9 mouse cellular contexts compared by ENCODE assay signal in the genomic region with DNA sequence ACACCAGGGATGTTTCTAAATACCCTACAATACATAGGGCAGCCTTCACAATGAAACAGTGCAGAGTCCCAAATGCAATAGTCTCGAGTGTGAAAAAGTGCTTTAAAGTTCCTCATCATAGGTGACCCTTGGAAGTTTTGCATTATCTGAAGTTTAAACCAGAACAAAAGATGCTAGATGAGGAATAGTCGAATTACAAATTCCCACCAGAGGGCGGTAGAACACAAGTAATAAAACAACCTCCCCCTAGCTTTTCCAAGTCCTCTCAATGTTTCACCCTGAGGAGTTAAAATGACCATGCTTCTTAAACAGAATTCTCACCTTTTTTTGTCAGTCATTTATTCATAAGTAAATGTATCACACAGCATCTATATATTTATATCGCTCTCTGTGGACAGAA. TPM values are rescaled to one million over a fixed set of nuclear protein-coding genes. Genes with fewer than 3 reads are reported as not detected.
A peak's percentile ranks its signal among the peaks of the same experiment; 100 is the strongest.
DNase-seq lines count a peak whose midpoint lies in the region; ATAC-seq and TF ChIP-seq lines count a peak whose summit lies in the region.
"Had no signal": no experiment of that assay in that cellular context is flagged by ENCODE, and none has a peak within 500 bp of the region (broad histone marks: within the 10 kb centered on the region; RNA-seq: fewer than 3 reads in every experiment).

No protein-coding gene starts in this region.

- no peak for ATAC-seq in hindbrain, embryonic 14.5 days (ENCODE audit: low FRiP score)
- ATAC-seq in forebrain, embryonic 15.5 days (replicated peaks) = no peak

- H3K27ac ChIP-seq in hindbrain, embryonic 14.5 days = no peak overlapping the region
- H3K27ac ChIP-seq in hindbrain, embryonic 10.5 days = no peak overlapping the region
- no peak overlapping the region for H3K27ac ChIP-seq in thymus, adult 2 months (ENCODE audit: control insufficient read depth, insufficient read depth, low read length)
- H3K27ac ChIP-seq in forebrain, embryonic 10.5 days = no peak overlapping the region
- H3K27ac ChIP-seq in forebrain, embryonic 15.5 days (replicated peaks) = no peak overlapping the region
- H3K27ac ChIP-seq: neural tube, embryonic 12.5 days had no signal

- no peak overlapping the region for H3K9ac ChIP-seq in hindbrain, embryonic 14.5 days
- no peak overlapping the region for H3K9ac ChIP-seq in forebrain, embryonic 15.5 days (replicated peaks)
- H3K9ac ChIP-seq: neural tube, embryonic 12.5 days had no signal

- no peaks in the 10 kb centered on the region for H3K9me3 ChIP-seq in hindbrain, embryonic 14.5 days (ENCODE audit: control insufficient read depth, low read length)
- H3K9me3 ChIP-seq in hindbrain, embryonic 10.5 days = no peaks in the 10 kb centered on the region
- H3K9me3 ChIP-seq in forebrain, embryonic 10.5 days = no peaks in the 10 kb centered on the region
- H3K9me3 ChIP-seq in forebrain, embryonic 15.5 days = no peaks in the 10 kb centered on the region
- H3K9me3 ChIP-seq: neural tube, embryonic 12.5 days had no signal

- 8% methylated on average over 4 of the region's 4 CpGs for WGBS in hindbrain, embryonic 14.5 days
- WGBS in hindbrain, embryonic 10.5 days = 10% methylated on average over 4 of the region's 4 CpGs
- 13% methylated on average over 4 of the region's 4 CpGs for WGBS in thymus, adult 2 months
- WGBS in forebrain, embryonic 10.5 days = 8% methylated on average over 4 of the region's 4 CpGs
- 9% methylated on average over 4 of the region's 4 CpGs for WGBS in forebrain, embryonic 15.5 days

- H3K36me3 ChIP-seq in hindbrain, embryonic 14.5 days (replicated peaks; ENCODE audit: control insufficient read depth, insufficient read depth) = no peaks in the 10 kb centered on the region
- H3K36me3 ChIP-seq in hindbrain, embryonic 10.5 days = no peaks in the 10 kb centered on the region
- H3K36me3 ChIP-seq in thymus, adult 2 months (ENCODE audit: control insufficient read depth, insufficient read depth, low read length) = no peaks in the 10 kb centered on the region
- H3K36me3 ChIP-seq in forebrain, embryonic 10.5 days (replicated peaks) = no peaks in the 10 kb centered on the region
- no peaks in the 10 kb centered on the region for H3K36me3 ChIP-seq in forebrain, embryonic 15.5 days
- H3K36me3 ChIP-seq: neural tube, embryonic 12.5 days had no signal

- no peaks in the 10 kb centered on the region; the same call in 1 of the 2 replicates for H3K4me1 ChIP-seq in hindbrain, embryonic 14.5 days (replicated peaks; ENCODE audit: control insufficient read depth, insufficient read depth, low read length)
- H3K4me1 ChIP-seq in hindbrain, embryonic 10.5 days (replicated peaks) = peaks cover under 1% of the 10 kb centered on the region; the same call in 1 of the 2 replicates
- no peaks in the 10 kb centered on the region for H3K4me1 ChIP-seq in thymus, adult 2 months (replicated peaks; ENCODE audit: control insufficient read depth, insufficient read depth, low read length)
- H3K4me1 ChIP-seq in forebrain, embryonic 10.5 days = peaks cover 10% of the 10 kb centered on the region; the same call in 1 of the 2 replicates
- peaks cover 15% of the 10 kb centered on the region for H3K4me1 ChIP-seq in forebrain, embryonic 15.5 days
- H3K4me1 ChIP-seq: neural tube, embryonic 12.5 days had no signal

- DNase-seq in hindbrain, embryonic 14.5 days (ENCODE audit: low spot score) = peak; percentile 79
- no peak for DNase-seq in hindbrain, embryonic 10.5 days (ENCODE audit: low spot score)
- peak; percentile 20 for DNase-seq in thymus, adult 2 months
- DNase-seq in thymus, adult 18-20 months = no peak
- DNase-seq in c-Kit-positive CD71-positive TER-119-positive erythroid progenitor cells, embryonic 14.5 days (ENCODE audit: low spot score) = peak; percentile 64
- peak; percentile 42 for DNase-seq in lung, postnatal 14 days
- no peak for DNase-seq in forebrain, embryonic 10.5 days (ENCODE audit: extremely low spot score, low spot score)

- H3K4me2 ChIP-seq in hindbrain, embryonic 14.5 days (replicated peaks) = no peak overlapping the region
- no peak overlapping the region for H3K4me2 ChIP-seq in forebrain, embryonic 15.5 days (replicated peaks)
- H3K4me2 ChIP-seq: neural tube, embryonic 12.5 days had no signal

- H3K27me3 ChIP-seq in hindbrain, embryonic 14.5 days (ENCODE audit: control insufficient read depth, insufficient read depth, low read length) = peaks cover 3% of the 10 kb centered on the region; the same call in 1 of the 2 replicates
- H3K27me3 ChIP-seq in hindbrain, embryonic 10.5 days (ENCODE audit: insufficient read depth, poor library complexity, severe bottlenecking) = peaks cover 20% of the 10 kb centered on the region; the same call in 1 of the 2 replicates
- H3K27me3 ChIP-seq in thymus, adult 2 months (ENCODE audit: control insufficient read depth, insufficient read depth, low read length) = no peaks in the 10 kb centered on the region
- peaks cover 52% of the 10 kb centered on the region for H3K27me3 ChIP-seq in forebrain, embryonic 10.5 days (ENCODE audit: poor library complexity, severe bottlenecking)
- no peaks in the 10 kb centered on the region for H3K27me3 ChIP-seq in forebrain, embryonic 15.5 days
- H3K27me3 ChIP-seq: neural tube, embryonic 12.5 days had no signal

- TF ChIP-seq CTCF in thymus, adult 2 months (IDR thresholded peaks at IDR 0.05; ENCODE audit: borderline replicate concordance, control insufficient read depth, extremely low read depth, insufficient read depth, low read length, poor library complexity) = no peak

- H3K4me3 ChIP-seq in hindbrain, embryonic 14.5 days (replicated peaks; ENCODE audit: low read length) = no peak overlapping the region
- H3K4me3 ChIP-seq in hindbrain, embryonic 10.5 days = no peak overlapping the region
- no peak overlapping the region for H3K4me3 ChIP-seq in thymus, adult 2 months (ENCODE audit: control insufficient read depth, insufficient read depth, low read length)
- H3K4me3 ChIP-seq in forebrain, embryonic 10.5 days = no peak overlapping the region
- H3K4me3 ChIP-seq in forebrain, embryonic 15.5 days = no peak overlapping the region
- H3K4me3 ChIP-seq: neural tube, embryonic 12.5 days had no signal

- no peak for TF ChIP-seq POLR2A in thymus, adult 2 months (IDR thresholded peaks at IDR 0.05; ENCODE audit: control insufficient read depth, extremely low read depth, insufficient read depth, low read length, poor library complexity)

RNA-seq across cellular contexts. Expression of a gene that starts 2.9 kb away (rescaled TPM):
- 8.5 and 10.5 TPM in 2 replicates for polyA plus RNA-seq in hindbrain, embryonic 14.5 days (2014; fragmentation: Nextera tagmentation; extraction: Ambion mirVana)
- 20.2 and 20.6 TPM in 2 replicates for polyA plus RNA-seq in hindbrain, embryonic 10.5 days (2016; fragmentation: Nextera tagmentation; extraction: Ambion mirVana)
- 9.0 and 9.2 TPM in 2 replicates for polyA plus RNA-seq in thymus, adult 2 months (2012; rRNA removed)
- polyA plus RNA-seq in forebrain, embryonic 10.5 days (2016; fragmentation: Nextera tagmentation; extraction: Ambion mirVana) = 16.8 and 18.3 TPM in 2 replicates
- polyA plus RNA-seq in forebrain, embryonic 15.5 days (2015; fragmentation: Nextera tagmentation; extraction: Ambion mirVana) = 11.0 and 11.4 TPM in 2 replicates

Comparison
In these comparisons a context has a peak if more than half of its experiments do, and no peak if none do; other contexts are left out.
1. DNase-seq: peak in hindbrain, embryonic 14.5 days (single experiment), thymus, adult 2 months (single experiment), c-Kit-positive CD71-positive TER-119-positive erythroid progenitor cells, embryonic 14.5 days (single experiment) and lung, postnatal 14 days (single experiment); none in hindbrain, embryonic 10.5 days (single experiment), thymus, adult 18-20 months (0 of 2) and forebrain, embryonic 10.5 days (single experiment).